Mouse (Mus musculus): ENCODE measurements around the gene Abcb10.

The Abcb10 gene

GRCm38 (mm10) chr8:123990277-123991049, 7.5 kb upstream of the Abcb10 start:
- TF ChIP-seq NANOG (IDR thresholded peaks at IDR 0.05; ENCODE audit: borderline replicate concordance, low read length) (no peak), CTCF (conservative IDR thresholded peaks at IDR 0.05; ENCODE audit: low read length) (no peak), POU5F1 (IDR thresholded peaks at IDR 0.05; ENCODE audit: borderline replicate concordance, low read length) (no peak)
- no peaks in the 10 kb centered on the region for H3K9me3 ChIP-seq (ENCODE audit: low read length)
- no peak overlapping the region for H3K4me3 ChIP-seq (replicated peaks; ENCODE audit: low read length)
- peaks cover 75% of the 10 kb centered on the region for H3K4me1 ChIP-seq (replicated peaks; ENCODE audit: low read depth, low read length)
- H3K36me3 ChIP-seq (ENCODE audit: insufficient read depth, low read length): peaks cover 25% of the 10 kb centered on the region
- no peaks in the 10 kb centered on the region for H3K27me3 ChIP-seq (ENCODE audit: insufficient read depth, low read length)

- no peaks in the 10 kb centered on the region for H3K9me3 ChIP-seq (ENCODE audit: low read length)
- no peaks in the 10 kb centered on the region for H3K27me3 ChIP-seq (ENCODE audit: insufficient read depth, low read length)
- H3K36me3 ChIP-seq (ENCODE audit: insufficient read depth, low read length): peaks cover 12% of the 10 kb centered on the region
- H3K4me3 ChIP-seq (replicated peaks; ENCODE audit: low read length): no peak overlapping the region
- H3K4me1 ChIP-seq (replicated peaks; ENCODE audit: low read depth, low read length): peaks cover 64% of the 10 kb centered on the region
- TF ChIP-seq NANOG (IDR thresholded peaks at IDR 0.05; ENCODE audit: borderline replicate concordance, low read length) (no peak), POU5F1 (IDR thresholded peaks at IDR 0.05; ENCODE audit: borderline replicate concordance, low read length) (no peak), CTCF (conservative IDR thresholded peaks at IDR 0.05; ENCODE audit: low read length) (no peak)
Measured at GRCm38 (mm10) chr8:123989128-123989527, 6.2 kb upstream of the Abcb10 start.

- Histone ChIP-seq H3K9me3 (ENCODE audit: low read length) (no peaks in the 10 kb centered on the region), H3K27me3 (ENCODE audit: insufficient read depth, low read length) (no peaks in the 10 kb centered on the region), H3K36me3 (ENCODE audit: insufficient read depth, low read length) (peaks cover 12% of the 10 kb centered on the region), H3K4me3 (replicated peaks; ENCODE audit: low read length) (no peak overlapping the region), H3K4me1 (replicated peaks; ENCODE audit: low read depth, low read length) (peaks cover 64% of the 10 kb centered on the region)
- TF ChIP-seq CTCF (conservative IDR thresholded peaks at IDR 0.05; ENCODE audit: low read length): no peak
- no peak for TF ChIP-seq NANOG (IDR thresholded peaks at IDR 0.05; ENCODE audit: borderline replicate concordance, low read length)
- no peak for TF ChIP-seq POU5F1 (IDR thresholded peaks at IDR 0.05; ENCODE audit: borderline replicate concordance, low read length)
Measured at GRCm38 (mm10) chr8:123988605-123989038, 5.7 kb upstream of the Abcb10 start.

- Histone ChIP-seq H3K4me1 (replicated peaks; ENCODE audit: low read depth, low read length) (peaks cover 38% of the 10 kb centered on the region), H3K4me3 (replicated peaks; ENCODE audit: low read length) (peak overlapping the region; percentile 93), H3K27me3 (ENCODE audit: insufficient read depth, low read length) (peaks cover 9% of the 10 kb centered on the region), H3K36me3 (ENCODE audit: insufficient read depth, low read length) (no peaks in the 10 kb centered on the region; the same call in 1 of the 2 replicates), H3K9me3 (ENCODE audit: low read length) (no peaks in the 10 kb centered on the region)
- TF ChIP-seq NANOG (IDR thresholded peaks at IDR 0.05; ENCODE audit: borderline replicate concordance, low read length): no peak
- no peak for TF ChIP-seq CTCF (conservative IDR thresholded peaks at IDR 0.05; ENCODE audit: low read length)
- no peak for TF ChIP-seq POU5F1 (IDR thresholded peaks at IDR 0.05; ENCODE audit: borderline replicate concordance, low read length)
Measured at GRCm38 (mm10) chr8:123982291-123982793, 580 bp downstream of the Abcb10 start.

GRCm38 (mm10) chr8:123981674-123982073, 1.2 kb downstream of the Abcb10 start:
- Histone ChIP-seq H3K4me1 (replicated peaks; ENCODE audit: low read depth, low read length) (peaks cover 41% of the 10 kb centered on the region), H3K36me3 (ENCODE audit: insufficient read depth, low read length) (no peaks in the 10 kb centered on the region; the same call in 1 of the 2 replicates)
- TF ChIP-seq NANOG (IDR thresholded peaks at IDR 0.05; ENCODE audit: borderline replicate concordance, low read length): no peak
- no peak for TF ChIP-seq CTCF (conservative IDR thresholded peaks at IDR 0.05; ENCODE audit: low read length)
- no peak for TF ChIP-seq POU5F1 (IDR thresholded peaks at IDR 0.05; ENCODE audit: borderline replicate concordance, low read length)

GRCm38 (mm10) chr8:123980239-123980638, 2.7 kb downstream of the Abcb10 start:
- no peak overlapping the region for H3K4me3 ChIP-seq (replicated peaks; ENCODE audit: low read length)
- peaks cover 41% of the 10 kb centered on the region for H3K4me1 ChIP-seq (replicated peaks; ENCODE audit: low read depth, low read length)
- TF ChIP-seq CTCF (conservative IDR thresholded peaks at IDR 0.05; ENCODE audit: low read length) (no peak), NANOG (IDR thresholded peaks at IDR 0.05; ENCODE audit: borderline replicate concordance, low read length) (no peak), POU5F1 (IDR thresholded peaks at IDR 0.05; ENCODE audit: borderline replicate concordance, low read length) (no peak)
- no peaks in the 10 kb centered on the region; the same call in 1 of the 2 replicates for H3K36me3 ChIP-seq (ENCODE audit: insufficient read depth, low read length)
- no peaks in the 10 kb centered on the region for H3K9me3 ChIP-seq (ENCODE audit: low read length)
- H3K27me3 ChIP-seq (ENCODE audit: insufficient read depth, low read length): peaks cover 9% of the 10 kb centered on the region

More at GRCm38 (mm10) chr8:123981674-123982073, 1.2 kb downstream of the Abcb10 start:
- Histone ChIP-seq H3K4me3 (replicated peaks; ENCODE audit: low read length) (peak overlapping the region; percentile 93), H3K9me3 (ENCODE audit: low read length) (no peaks in the 10 kb centered on the region), H3K27me3 (ENCODE audit: insufficient read depth, low read length) (peaks cover 9% of the 10 kb centered on the region)

- Histone ChIP-seq H3K9me3 (ENCODE audit: low read length) (0 out of 2 replicates have a peak, but pooled peaks cover 3% of the 10 kb centered on the region), H3K4me3 (replicated peaks; ENCODE audit: low read length) (0 out of 2 replicates have a peak overlapping the region, but pooled peaks have one; percentile 4), H3K36me3 (ENCODE audit: insufficient read depth, low read length) (no peaks in the 10 kb centered on the region; the same call in 1 of the 2 replicates), H3K27me3 (ENCODE audit: insufficient read depth, low read length) (peaks cover 9% of the 10 kb centered on the region), H3K4me1 (replicated peaks; ENCODE audit: low read depth, low read length) (peaks cover 37% of the 10 kb centered on the region)
- TF ChIP-seq NANOG (IDR thresholded peaks at IDR 0.05; ENCODE audit: borderline replicate concordance, low read length) (no peak), POU5F1 (IDR thresholded peaks at IDR 0.05; ENCODE audit: borderline replicate concordance, low read length) (no peak), CTCF (conservative IDR thresholded peaks at IDR 0.05; ENCODE audit: low read length) (no peak)
Measured at GRCm38 (mm10) chr8:123978926-123979325, 4.0 kb downstream of the Abcb10 start.

DNA sequence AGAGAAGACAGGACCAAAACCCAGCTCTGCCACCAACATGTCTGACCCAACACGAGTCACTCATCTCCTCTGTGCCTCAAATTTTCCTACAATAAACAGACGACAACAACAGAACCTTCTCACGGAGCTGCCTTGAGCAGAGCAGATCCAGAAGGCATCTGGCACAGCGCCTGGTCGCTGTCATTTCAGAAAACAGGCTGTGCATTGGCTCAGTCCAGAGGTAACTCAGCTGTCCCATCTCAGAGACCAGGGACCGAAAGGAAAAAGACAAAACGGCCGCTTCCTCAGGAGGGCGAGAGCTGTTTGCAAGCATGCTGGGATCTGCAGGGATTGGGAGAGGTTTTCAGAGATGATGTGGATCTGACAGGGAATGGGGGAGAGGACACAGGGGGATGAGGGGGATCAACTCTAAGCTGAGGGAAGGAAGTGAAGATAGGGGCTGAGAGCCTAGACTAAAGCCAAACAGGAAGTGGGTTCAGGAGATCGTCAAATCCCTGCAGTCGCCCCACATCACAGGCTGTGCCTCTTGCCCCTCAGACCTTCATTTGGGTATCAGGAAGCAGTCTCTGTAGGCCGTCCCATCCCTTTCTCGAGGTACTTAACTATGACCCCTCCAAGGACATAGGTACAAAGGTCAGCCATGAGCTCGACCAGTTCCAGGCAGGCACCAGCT, 4.6 kb downstream of the Abcb10 start:
- H3K9me3 ChIP-seq (ENCODE audit: low read length): 0 out of 2 replicates have a peak, but pooled peaks cover 3% of the 10 kb centered on the region
- TF ChIP-seq POU5F1 (IDR thresholded peaks at IDR 0.05; ENCODE audit: borderline replicate concordance, low read length) (no peak), CTCF (conservative IDR thresholded peaks at IDR 0.05; ENCODE audit: low read length) (no peak), NANOG (IDR thresholded peaks at IDR 0.05; ENCODE audit: borderline replicate concordance, low read length) (no peak)
- H3K4me3 ChIP-seq (replicated peaks; ENCODE audit: low read length): 0 out of 2 replicates have a peak overlapping the region, but pooled peaks have one; percentile 4
- H3K4me1 ChIP-seq (replicated peaks; ENCODE audit: low read depth, low read length): peaks cover 36% of the 10 kb centered on the region
- no peaks in the 10 kb centered on the region; the same call in 1 of the 2 replicates for H3K36me3 ChIP-seq (ENCODE audit: insufficient read depth, low read length)
- H3K27me3 ChIP-seq (ENCODE audit: insufficient read depth, low read length): peaks cover 9% of the 10 kb centered on the region
